Mouse (Mus musculus) heart, postnatal 10 days (tissue): ENCODE measurements at regions not wholly inside any gene's neighbourhood (a gene's known extent, or its start where the extent isn't known, plus 50 kb on each side); places are given as distances from the start of the nearest gene placed in this dataset.

Experiments used
- DNase-seq, 2 experiments: peaks; one replicate each; pipeline ENCODE4 v3.0.0; 2021
- intact Hi-C: fragments of 180-260 bp; cut with DNase I; formaldehyde crosslinking; loops from one replicate; pipeline ENCODE4 v1.15.1; 2025

DNA sequence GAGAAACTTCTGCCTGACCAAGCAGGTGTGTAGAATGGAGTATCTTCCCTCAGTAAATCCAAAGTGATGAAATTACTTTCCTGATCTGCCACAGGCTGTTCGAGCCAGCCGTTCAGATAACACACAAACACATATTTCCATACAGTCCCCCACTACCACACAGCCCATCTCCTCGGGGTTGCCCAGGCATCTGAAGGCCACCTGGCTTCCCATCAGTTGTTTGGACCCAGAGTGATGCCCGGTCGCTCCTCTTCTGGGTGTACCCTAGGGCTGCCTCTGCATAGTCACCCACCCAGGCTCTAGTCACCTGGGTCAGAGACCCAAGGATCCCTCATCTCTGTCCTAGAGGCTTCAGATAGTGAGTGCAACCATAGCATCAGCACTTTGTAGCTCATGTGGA is 107.9 kb downstream of the CK137956 start:
- intact Hi-C loops: no loop called here

DNA sequence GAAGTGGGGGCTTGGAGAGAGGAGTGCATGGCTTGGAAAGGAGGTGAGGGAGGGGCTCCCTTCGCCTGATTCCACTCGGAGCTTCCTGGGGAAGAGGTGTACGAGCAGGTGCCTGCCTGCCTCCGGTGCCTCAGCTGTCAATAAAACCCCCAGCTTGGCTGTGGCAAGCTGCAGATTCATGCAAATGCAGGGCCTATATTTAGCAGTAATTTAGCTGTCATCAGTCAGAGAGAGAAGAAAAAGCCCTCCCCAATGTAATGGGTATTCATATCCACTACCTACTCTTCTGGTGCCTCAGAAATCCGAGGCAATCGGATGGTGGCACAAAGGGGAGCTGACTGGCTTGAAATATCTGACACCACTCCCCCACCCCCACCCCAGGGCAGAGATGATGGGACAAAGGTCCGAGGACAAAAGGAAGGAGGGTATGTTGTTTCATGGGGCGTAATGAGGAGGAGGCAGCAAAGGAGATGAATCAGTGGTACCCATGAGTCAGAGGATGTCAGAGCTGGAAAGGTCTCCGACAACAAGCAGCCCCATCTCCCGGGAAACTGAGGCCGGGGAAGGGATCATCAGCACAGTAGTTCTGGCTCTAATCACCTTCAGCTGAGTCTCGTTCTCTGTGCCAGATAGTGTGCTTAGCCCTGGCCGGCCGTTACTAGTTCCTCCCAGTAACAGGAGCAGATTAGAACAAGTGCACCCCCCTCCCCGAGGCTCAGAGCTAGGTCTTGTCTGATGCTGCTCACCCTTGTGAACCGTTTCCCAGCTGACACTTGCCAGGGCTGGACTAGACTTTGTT is 109.2 kb downstream of the CK137956 start:
- DNase-seq: no peak

More for the DNA sequence above, 107.9 kb downstream of the CK137956 start:
- DNase-seq: no peak

DNA sequence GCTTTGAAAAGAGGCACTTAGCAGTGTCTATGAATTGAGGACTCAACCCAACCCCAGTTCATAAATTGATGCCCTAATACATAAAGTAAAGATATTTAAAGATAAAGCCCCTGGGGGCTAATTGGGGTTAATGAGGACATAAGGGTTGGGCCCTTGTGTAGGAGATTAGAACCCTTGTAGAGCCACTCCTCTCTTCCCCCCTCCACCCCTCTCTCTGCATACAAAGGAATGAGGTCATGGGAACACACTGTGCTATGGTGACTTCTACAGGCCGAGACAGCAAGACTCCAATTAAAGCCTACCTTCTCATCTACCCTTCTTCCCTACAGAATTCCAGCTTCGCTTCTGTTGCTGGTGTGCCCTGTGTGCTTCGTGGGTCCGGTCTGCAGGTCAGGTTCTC is 110.5 kb downstream of the CK137956 start:
- intact Hi-C loops: no loop called here
- no peak for DNase-seq

More for the DNA sequence above, 109.2 kb downstream of the CK137956 start:
- intact Hi-C loops: no loop called here

DNA sequence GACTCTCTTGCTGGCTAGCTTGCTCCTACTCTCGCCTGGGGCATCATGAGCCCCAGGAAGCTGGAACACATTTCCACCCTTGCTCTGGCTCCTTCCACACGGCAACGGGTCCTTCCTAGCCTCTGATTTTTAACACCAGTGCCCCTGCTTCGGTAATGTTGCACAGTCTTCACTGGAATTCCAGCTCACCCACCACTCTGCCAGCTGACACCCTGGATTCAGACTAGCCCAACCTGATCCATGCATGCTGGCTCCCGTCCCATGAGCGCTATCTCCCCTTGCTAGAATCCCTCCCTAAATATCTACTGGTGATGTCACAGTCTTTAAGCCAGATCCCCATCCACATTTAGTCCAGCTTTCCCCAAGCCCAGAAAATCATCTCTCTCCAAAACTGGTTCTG is 111.2 kb downstream of the CK137956 start:
- intact Hi-C loops: no loop called here
- no peak for DNase-seq

DNA sequence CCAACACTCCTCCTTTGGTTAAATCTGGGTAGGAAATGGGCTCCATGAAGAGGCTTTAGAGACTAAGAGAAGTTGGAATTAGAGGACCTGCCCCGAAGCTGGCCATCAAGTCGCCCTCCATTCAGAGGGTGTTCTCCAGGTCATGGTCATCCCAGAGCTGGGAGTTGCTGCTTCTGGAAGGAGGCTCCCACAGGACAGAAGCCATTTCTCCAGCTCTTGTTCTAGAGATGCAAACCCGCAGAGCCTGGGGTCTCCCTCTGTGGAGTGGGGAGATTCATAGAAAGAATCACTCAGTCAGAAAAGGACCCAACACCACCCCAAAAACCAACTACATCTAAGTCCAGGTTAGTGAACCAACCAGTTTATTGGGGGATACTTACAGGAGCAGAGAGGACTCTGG is 112.2 kb downstream of the CK137956 start:
- DNase-seq: no peak
- intact Hi-C loops: no loop called here

DNA sequence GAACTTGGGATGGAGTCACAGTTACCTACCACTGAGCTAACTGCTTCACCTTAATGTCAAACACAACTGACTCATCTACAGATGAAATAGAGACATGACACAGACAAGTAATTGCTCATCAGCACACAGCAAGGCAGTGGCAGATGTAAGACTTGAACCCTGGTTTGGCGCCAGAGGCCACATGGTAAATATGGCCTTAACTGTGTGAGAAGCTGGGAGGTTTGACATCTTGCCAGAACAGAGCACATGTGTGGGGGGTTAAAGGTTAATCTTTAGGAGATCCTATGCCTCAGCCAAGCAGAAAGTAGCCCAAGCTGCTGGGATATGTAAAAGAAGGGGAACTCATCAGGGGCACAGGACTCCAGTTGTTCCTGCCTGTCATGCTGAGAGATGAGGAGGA is 114.9 kb downstream of the CK137956 start:
- intact Hi-C loops: no loop called here
- no peak for DNase-seq

DNA sequence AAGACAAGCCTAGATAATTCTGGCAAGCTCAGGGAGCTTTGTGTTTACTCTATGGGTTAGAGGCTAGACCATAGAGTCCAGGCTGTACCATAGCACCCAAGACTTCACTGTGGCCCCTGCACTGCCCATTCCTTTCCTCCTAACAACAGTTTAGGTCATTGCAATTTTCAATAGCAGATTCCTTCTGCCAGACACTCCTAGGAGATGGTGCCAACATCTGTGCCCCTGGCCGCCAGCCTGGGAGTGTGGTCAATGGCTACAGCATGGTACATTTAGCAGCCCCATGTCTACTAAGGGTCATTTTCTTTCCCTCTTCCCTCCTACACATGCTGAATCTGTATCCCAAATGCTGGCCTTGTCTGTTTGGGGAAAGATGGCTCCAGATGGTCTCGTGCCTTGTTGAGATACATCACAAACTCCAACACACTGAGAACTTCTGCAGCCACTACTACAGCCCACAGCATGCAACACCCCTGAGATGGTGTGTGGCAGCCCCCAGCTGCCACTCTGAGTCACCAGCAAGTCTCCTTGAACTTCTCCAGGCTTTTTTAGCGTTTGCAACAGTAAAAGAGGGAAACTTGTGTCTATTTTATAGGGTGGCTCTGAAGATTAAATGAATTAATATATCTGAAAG is 115.9 kb downstream of the CK137956 start:
- no peak for DNase-seq
- intact Hi-C loops: no loop called here

DNA sequence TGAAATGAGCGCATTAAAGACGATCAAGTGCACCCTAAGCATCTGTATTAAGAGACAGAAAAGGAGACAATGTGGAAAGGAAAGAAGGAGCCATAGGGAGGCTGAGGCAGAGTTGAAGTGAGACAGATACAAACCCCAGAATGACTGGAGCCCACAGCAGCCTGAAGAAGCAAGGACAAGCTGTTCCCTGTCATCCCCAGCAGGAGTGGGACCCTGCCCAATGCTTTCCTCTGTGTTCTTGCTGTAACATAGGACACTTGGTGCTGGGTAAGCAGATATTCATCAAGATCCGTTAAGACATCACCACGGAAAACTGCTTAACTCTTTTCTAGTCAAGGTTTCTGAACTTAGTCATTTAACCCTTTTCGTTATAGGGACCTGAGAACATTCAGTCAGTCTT is 121.4 kb downstream of the CK137956 start:
- intact Hi-C loops: no loop called here
- no peak for DNase-seq

DNA sequence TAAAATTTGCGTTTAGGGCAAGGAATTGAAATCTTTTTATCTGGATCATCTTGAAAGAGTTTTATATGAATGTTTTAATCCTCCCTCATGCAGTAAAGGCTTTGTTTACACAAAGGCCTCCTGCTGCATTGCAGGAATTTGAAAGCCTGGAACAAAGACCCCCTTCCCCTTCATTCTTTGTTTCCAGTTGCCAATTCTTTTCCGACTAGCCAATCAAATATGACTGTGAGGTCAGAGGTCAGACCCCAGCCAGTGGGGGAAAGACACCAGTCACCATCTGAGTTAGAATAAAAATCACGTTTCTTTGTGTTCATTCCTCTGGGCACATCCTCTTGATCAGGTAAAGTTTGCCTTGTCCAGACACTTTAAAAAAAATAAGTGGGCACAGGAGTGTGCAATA is 124.4 kb downstream of the CK137956 start:
- DNase-seq: no peak
- intact Hi-C loops: no loop called here

DNA sequence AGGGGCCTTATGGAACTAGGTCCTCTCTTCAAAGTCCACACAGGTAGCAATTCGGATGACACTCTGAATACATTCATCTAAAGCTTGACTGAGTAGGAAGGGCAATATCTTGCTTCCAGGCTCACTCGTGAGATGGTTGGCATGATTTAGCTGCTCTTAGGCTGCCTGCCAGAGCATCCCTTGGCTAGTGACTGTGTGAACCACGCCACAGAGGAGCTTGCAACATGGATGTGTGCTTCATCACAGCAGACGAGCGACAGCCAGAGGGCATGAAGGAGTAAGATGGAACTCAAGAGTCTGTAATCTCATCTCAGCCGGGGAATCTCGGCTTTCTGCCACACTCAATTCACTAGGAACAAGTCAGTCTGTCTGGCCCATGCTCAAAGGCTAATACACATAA is 127.3 kb downstream of the CK137956 start:
- intact Hi-C loops: no loop called here
- DNase-seq: no peak

DNA sequence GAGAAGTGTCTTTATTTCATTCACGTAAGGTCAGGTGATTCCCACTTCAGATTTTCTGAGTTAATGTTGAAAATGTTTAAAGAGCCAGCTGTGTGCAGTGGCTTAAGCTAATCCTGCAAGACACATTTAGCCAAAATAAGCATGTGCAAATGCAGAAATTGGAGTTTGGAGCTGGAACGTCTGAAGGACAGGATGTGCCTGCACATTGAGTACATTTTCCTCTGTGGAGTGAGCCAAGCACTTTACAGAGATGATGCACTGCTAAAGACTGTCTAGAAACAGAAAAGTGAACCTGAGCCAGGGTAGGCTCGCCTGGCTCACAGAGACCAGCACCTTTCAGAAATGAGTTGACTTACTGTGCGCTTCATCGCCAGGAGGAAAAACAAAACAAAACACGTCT is 137.1 kb downstream of the CK137956 start:
- intact Hi-C loops: no loop called here
- DNase-seq: no peak

DNA sequence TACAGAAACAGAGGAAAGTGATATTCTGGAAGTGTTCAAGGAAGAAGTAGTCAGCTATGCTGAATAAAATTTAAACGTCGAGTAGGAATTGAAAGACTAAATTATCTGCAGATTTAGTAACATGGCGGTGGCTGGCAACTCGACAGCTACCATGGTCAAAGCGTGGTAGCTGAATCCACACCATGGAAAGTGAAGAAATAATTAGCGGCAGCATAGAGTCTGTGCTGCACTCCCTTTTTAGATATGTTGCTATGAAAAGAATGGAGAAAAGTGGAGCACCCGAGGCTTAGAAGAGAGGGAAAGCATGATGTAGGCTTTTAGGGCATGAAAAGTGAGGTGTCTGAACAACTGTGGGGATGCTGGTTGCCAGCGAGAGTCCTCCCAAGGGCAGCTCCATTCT is 143.8 kb downstream of the CK137956 start:
- intact Hi-C loops: no loop called here

DNA sequence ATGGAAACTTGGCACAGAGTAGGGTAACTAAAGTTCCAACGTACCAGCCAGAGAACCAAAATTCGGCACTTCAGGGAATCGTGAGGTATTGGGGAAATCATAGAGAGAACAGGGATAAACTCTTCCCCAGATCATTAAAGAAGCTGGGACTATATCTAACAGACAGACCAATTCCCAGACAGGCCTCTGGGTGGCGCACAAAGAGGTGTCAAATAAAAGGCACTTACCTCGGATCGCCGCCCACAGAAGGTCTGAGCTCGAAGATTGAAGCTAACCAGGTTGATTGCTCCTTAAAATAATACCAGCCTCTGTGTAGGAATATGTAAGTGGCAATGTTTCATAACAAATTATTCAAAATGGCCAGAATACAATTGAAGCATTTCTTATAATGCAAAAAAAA is 151.2 kb downstream of the CK137956 start:
- intact Hi-C loops: no loop called here
- DNase-seq: no peak

More for the DNA sequence above, 143.8 kb downstream of the CK137956 start:
- no peak for DNase-seq

DNA sequence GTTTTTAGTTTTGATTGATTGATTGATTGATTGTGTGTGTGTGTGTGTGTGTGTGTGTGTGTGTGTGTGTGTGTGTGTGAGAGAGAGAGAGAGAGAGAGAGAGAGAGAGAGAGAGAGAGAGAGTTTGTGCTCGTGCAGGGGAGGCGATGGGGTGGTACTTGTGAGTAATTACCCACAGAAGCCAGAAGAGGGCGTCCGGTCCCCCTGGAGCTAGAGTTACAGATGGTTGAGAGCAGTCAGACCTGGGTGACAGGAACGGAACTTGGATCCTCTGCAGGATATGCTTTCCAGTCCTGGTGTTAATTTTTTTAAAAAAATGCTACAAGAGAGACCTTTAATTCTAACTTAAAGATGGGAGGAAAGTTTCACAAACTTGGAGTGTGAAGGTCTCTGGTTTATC is 151.7 kb downstream of the CK137956 start:
- intact Hi-C loops: no loop called here
- DNase-seq: no peak

DNA sequence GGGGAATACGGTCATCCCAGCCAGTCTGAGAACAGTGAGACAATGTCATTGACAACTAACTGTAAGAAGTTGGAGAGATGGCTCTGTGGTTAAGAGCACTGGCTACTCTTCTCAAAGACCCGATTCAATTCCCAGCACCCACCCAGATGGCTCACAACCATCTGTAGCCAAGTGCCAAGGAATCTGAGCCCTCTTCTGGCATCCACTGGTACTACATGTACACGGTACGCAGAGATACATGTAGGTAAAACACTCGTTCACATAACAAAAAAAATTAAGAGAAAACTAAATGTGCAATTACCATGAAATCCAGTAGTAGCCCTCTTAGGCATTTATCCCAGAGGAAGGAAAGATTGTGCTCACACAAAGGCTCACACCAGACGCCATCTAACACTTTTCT is 156.1 kb downstream of the CK137956 start:
- DNase-seq: no peak
- intact Hi-C loops: no loop called here

DNA sequence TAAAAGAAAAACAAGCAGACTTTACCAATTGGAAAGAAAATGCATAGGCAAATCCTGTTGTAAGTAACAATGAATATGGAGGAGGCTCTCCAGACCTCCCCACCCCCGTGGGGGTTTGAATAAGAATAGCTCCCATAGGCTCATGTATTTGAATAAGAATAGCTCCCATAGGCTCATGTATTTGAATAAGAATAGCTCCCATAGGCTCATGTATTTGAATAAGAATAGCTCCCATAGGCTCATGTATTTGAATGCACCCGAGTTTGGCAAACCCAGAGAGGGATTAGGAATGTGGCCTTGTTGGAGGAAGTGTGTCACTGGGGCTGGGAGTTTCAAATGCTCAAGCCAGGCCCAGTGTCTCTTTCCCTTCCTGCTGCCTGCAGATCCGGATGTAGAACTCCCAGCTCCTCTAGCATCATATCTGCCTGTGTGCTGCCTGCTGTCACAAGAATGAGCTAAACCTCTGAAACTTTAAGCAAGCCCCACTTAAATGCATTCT is 158.7 kb downstream of the CK137956 start:
- intact Hi-C loops: no loop called here
- DNase-seq: no peak

DNA sequence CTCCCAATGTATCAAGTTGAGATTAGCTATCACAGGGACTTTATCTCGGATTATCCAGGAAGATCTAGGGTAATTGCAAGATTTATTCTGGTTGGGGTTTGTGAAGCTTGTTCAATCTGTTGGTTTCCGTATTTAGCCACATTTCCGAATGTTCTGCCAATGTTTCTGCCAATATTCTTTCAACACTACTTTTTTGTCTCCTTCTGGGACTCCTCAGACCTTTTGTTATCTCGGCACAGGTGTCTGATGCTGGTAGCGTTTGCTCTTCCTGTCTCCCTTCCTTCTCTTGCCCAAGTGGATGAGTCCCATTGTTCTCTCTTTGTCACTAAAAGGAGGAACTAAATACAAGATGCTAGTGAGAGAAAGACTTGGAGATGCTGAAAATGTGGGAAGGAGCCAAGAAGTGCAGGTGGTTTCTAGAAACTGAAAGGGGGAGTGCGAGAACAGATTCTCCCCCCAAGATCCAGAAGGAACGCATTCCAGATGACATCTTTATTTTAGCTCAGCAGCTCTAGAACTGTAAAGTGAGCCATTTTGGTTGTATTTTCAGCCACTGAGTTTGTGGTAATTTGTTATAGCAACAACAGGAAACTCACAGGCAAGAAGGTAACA is 159.7 kb downstream of the CK137956 start:
- intact Hi-C loops: no loop called here

DNA sequence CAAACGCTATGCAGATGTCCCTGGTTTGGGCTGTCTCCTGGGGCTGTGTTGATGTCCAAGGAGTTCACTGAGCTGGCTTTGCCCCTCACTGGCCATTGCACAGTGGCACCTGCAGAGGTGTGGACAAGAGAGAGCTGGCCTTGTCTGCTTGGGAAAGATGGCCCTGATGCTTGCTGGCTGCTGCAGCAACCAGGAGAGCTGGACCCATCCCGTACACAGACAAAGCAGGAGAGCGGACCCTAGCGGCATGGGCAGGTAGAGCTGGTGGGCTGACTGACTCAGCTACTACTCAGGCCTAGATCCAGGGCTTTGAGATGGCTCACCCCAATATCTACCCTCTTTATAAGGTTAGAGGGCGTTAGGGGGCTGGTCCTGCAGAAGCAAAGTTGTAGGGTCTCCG is 161.7 kb downstream of the CK137956 start:
- intact Hi-C loops: no loop called here
- peak in 1 of 2 experiments; percentile 1 for DNase-seq

More for the DNA sequence above, 159.7 kb downstream of the CK137956 start:
- no peak for DNase-seq

DNA sequence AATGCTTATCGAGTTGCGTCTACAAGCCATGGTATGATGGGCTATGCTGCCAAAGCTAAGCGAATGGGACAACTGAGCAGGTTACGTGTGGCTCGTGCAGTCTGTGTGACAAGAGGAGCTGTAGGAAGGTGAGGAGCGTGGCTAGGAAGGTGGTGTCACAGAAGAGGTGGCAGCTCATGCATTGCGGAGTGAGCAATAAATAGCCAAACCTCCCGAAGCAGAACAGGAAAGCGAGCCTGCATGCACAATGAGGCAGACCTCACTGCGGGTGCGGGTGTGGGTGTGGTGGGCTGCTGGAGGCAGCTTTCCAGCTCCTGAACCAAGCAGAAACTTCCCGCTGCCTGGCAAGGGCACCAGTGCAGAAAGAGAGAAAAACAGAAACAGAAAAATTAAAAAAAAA is 181.5 kb downstream of the CK137956 start:
- DNase-seq: no peak
- intact Hi-C loops: no loop called here

DNA sequence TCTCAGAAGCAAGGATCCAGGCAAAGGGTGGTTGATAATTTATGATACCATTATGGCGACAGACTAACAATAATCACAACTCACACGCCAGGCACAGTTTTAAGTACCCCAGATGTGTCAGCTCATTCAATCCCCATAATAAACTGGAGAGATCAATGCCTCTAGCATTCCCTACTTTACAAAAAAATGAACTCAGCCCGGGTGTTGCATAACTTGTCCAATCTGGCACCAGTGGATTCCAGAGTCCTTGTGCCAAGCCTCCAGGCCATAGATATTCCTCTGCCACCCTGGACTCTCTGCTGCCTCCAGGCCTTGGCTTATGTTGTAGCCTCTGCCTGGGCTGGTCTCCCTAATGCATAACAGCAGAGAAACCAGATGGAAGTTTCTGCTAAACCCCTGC is 185.0 kb downstream of the CK137956 start:
- no peak for DNase-seq
- intact Hi-C loops: no loop called here

DNA sequence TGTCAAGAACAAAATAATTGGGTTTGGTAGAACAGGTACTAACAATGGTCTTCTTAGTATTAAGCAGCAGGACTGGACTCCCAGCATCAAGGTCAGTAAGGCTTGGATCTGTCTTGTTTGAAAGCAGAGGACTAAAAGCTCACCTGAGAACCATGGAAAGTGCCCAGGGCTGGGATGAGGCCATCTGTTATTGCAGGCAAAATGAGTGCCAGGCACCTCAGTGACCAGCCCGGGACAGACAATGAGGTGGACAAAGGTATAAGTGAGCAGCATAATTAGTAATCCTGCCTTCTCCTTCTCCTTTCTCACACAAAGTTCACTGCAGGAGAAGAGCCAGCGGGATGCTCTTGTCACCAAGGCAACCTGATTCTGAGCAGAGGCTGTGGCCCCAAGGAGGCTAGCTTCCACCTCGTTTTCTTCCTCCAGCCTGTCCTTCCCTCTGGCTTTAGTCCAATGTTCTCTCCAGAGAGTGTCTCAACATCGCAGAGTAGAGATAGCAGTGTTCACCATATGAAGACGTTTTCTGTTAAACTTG is 198.7 kb downstream of the CK137956 start:
- intact Hi-C loops: no loop called here
- DNase-seq: no peak

DNA sequence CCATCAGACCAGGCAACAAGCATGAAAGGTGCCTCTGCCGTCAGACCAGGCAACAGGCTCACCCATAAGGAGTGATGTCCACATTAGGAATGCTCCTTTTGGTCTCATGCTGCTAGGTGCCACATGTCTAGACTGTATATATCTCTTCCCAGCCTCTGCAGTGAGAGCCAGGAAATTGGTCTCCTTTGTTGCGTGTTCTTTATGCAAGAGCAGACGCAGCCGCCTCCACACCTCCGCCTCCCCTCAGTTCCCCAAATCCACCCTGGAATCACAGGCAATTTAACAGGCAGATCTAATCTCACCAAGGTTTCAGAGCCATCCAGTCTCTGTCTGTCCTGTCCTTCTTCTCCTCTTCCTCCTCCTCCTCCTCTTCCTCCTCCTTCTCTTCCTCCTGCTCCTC is 207.0 kb downstream of the CK137956 start:
- intact Hi-C loops: no loop called here
- DNase-seq: no peak
